Mouse (Mus musculus) lung, adult 2 months (tissue): ENCODE measurements around the gene Mael.

ENCODE experiments used
- CTCF ChIP-seq: fragments of 200-500 bp; IDR thresholded peaks from 2 replicates; pipeline ENCODE4 v1.5.1; 2011; ENCODE audit warnings: mild to moderate bottlenecking, low read length, control low read depth; ENCODE audit not compliant: insufficient read depth
- POLR2A ChIP-seq: fragments of 200-500 bp; IDR thresholded peaks from 2 replicates; pipeline ENCODE4 v1.6.1; 2011; ENCODE audit warnings: low read depth, mild to moderate bottlenecking, control low read depth, low read length, borderline replicate concordance; ENCODE audit errors: extremely low read depth

GRCm38 (mm10) chr1:166189821-166190220 lies 48.7 kb downstream of the Mael start:
- TF ChIP-seq CTCF: no peak
- TF ChIP-seq POLR2A: no peak
